Mouse (Mus musculus): Measurements from ENCODE around the gene Mcm9. TPM values are rescaled to one million over a fixed set of nuclear protein-coding genes. Genes with fewer than 3 reads are reported as not detected.
"Not testable (repeated sequence)": the region's sequence is repeated elsewhere in the genome, so short reads cannot be mapped to it uniquely, and the experiment has no call there.

Mcm9 gene
- polyA plus RNA-seq, 1 experiment from 2014 or later: 5.6 TPM

DNA sequence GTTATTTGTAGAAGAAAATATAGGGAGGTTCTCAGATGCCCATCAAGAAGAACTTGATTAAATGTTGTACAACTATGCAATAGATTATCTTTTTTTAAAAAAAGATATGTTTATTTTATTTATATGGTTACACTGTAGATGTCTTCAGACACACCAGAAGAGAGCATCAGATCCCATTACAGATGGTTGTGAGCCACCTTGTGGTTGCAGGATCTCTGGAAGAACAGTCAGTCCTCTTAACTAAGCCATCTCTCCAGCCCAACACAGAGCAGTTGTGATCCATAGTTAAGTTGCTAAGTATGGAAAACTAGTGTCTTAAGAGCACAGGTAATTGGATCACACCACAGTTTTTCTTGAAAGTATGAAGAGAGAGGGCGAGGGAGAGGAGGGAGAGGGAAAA, 117.7 kb downstream of the Mcm9 start:
- H3K9me3 ChIP-seq (ENCODE audit: control insufficient read depth, low read length): no peaks in the 10 kb centered on the region
- H3K4me1 ChIP-seq (ENCODE audit: control insufficient read depth, insufficient read depth, low read length): no peaks in the 10 kb centered on the region
- H3K4me2 ChIP-seq (ENCODE audit: low read depth, low read length): no peak overlapping the region
- WGBS: 71% methylated on average over 1 of the region's 1 CpGs
- H3K4me3 ChIP-seq (ENCODE audit: low read length): no peak overlapping the region
- no peak overlapping the region for H3K9ac ChIP-seq (ENCODE audit: low read depth, low read length)
- no peak overlapping the region for H3K27ac ChIP-seq (ENCODE audit: low read length)
- ATAC-seq: no peak
- H3K36me3 ChIP-seq (ENCODE audit: control insufficient read depth, insufficient read depth, low read length): no peaks in the 10 kb centered on the region
- H3K27me3 ChIP-seq (replicated peaks; ENCODE audit: control insufficient read depth, insufficient read depth, low read length): no peaks in the 10 kb centered on the region

DNA sequence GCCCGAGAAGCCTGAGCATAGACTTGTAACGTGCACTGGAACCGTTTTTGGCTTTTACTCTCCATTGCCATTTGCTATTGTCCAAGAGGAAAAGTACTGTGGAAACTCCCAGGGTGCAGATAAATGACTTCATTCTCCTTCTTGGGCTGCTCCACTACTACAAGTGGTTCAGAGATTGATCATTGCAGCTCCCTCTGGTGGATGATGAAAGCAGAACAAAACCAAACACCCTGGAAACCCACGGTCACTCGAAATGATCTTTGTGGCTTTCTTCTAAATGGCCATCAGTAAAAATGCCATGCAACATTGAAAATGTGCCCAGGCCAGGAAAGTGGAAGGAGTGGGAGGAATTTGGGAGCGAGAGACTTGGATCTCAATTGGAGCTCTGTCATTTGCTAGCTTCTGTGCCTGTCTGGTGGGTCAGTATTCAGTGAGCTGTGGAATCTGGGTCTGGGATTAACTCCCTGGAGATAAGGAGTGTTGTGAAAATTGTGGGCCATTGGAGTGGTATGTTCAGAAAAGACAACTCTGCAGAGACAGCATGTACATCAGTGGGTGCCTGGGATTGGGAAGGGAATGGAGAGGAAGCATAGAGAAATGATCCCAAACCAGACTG, 121.0 kb downstream of the Mcm9 start:
- Histone ChIP-seq H3K36me3 (ENCODE audit: control insufficient read depth, insufficient read depth, low read length) (no peaks in the 10 kb centered on the region), H3K9me3 (ENCODE audit: control insufficient read depth, low read length) (no peaks in the 10 kb centered on the region), H3K4me3 (ENCODE audit: low read length) (no peak overlapping the region), H3K27ac (ENCODE audit: low read length) (no peak overlapping the region), H3K27me3 (replicated peaks; ENCODE audit: control insufficient read depth, insufficient read depth, low read length) (no peaks in the 10 kb centered on the region), H3K9ac (ENCODE audit: low read depth, low read length) (no peak overlapping the region), H3K4me2 (ENCODE audit: low read depth, low read length) (no peak overlapping the region), H3K4me1 (ENCODE audit: control insufficient read depth, insufficient read depth, low read length) (no peaks in the 10 kb centered on the region)
- peak; percentile 73 for ATAC-seq
- WGBS: 31% methylated on average over 6 of the region's 6 CpGs

DNA sequence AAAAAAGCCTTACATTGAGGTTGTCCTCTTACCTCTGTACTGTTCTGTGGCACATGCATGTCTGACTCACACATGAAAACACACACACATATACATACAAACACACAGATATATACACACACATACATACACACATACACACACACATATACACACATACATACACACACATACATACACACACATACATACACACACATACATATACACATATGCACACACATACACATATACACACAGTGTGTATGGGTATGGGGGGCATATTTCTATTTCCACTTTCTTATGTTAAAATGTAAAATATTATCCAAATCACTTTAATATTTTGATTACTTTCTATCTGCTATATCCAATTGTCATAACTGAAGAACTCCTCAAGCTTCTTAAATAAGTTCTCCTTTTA, 121.6 kb downstream of the Mcm9 start:
- Histone ChIP-seq H3K27me3 (replicated peaks; ENCODE audit: control insufficient read depth, insufficient read depth, low read length) (no peaks in the 10 kb centered on the region), H3K4me3 (ENCODE audit: low read length) (no peak overlapping the region), H3K4me2 (ENCODE audit: low read depth, low read length) (no peak overlapping the region), H3K36me3 (ENCODE audit: control insufficient read depth, insufficient read depth, low read length) (no peaks in the 10 kb centered on the region), H3K9me3 (ENCODE audit: control insufficient read depth, low read length) (no peaks in the 10 kb centered on the region), H3K9ac (ENCODE audit: low read depth, low read length) (no peak overlapping the region), H3K4me1 (ENCODE audit: control insufficient read depth, insufficient read depth, low read length) (no peaks in the 10 kb centered on the region), H3K27ac (ENCODE audit: low read length) (no peak overlapping the region)
- ATAC-seq: no peak

DNA sequence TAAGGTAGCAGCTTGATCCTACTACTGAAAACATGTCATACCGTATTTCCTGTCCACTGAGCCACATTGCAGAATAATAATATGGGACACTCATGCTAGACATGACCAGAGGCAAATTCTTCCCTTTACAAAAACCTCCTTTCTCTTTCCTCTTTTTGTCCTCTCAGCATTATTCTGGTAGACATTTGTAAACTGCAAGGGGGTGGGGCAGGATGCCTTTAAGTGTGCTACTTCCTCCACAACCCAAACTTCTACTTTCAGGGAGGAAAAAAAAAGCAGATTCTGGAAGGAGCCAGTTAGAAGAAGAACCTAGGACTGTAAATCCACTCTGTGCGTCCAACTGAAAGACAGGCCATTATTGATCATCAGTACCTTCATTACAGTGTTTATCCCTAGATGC, 124.7 kb downstream of the Mcm9 start:
- Histone ChIP-seq H3K9ac (ENCODE audit: low read depth, low read length) (no peak overlapping the region), H3K9me3 (ENCODE audit: control insufficient read depth, low read length) (no peaks in the 10 kb centered on the region), H3K36me3 (ENCODE audit: control insufficient read depth, insufficient read depth, low read length) (no peaks in the 10 kb centered on the region), H3K4me1 (ENCODE audit: control insufficient read depth, insufficient read depth, low read length) (no peaks in the 10 kb centered on the region), H3K27me3 (replicated peaks; ENCODE audit: control insufficient read depth, insufficient read depth, low read length) (no peaks in the 10 kb centered on the region), H3K4me3 (ENCODE audit: low read length) (no peak overlapping the region), H3K27ac (ENCODE audit: low read length) (no peak overlapping the region), H3K4me2 (ENCODE audit: low read depth, low read length) (no peak overlapping the region)
- no peak for ATAC-seq
- 66% methylated on average over 2 of the region's 2 CpGs for WGBS

DNA sequence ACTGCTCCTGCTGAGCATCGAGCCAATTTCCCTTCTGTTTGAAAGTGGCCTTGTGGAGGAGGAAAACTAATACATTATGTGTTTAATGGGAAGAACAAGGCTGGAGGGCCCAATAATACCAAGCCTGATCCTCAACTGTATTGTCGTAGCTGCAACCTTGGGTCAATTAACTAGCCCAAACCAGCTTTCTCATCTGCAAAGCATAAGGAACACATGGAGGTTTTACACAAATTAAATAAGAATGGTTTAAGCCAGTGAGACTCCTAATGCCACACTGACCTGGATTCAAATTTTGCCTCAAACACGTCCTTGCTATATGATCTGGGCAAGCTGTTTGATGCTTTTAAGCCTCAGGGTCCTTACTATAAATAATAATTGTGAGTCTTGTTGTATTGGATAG, 125.2 kb downstream of the Mcm9 start:
- H3K4me2 ChIP-seq (ENCODE audit: low read depth, low read length): no peak overlapping the region

DNA sequence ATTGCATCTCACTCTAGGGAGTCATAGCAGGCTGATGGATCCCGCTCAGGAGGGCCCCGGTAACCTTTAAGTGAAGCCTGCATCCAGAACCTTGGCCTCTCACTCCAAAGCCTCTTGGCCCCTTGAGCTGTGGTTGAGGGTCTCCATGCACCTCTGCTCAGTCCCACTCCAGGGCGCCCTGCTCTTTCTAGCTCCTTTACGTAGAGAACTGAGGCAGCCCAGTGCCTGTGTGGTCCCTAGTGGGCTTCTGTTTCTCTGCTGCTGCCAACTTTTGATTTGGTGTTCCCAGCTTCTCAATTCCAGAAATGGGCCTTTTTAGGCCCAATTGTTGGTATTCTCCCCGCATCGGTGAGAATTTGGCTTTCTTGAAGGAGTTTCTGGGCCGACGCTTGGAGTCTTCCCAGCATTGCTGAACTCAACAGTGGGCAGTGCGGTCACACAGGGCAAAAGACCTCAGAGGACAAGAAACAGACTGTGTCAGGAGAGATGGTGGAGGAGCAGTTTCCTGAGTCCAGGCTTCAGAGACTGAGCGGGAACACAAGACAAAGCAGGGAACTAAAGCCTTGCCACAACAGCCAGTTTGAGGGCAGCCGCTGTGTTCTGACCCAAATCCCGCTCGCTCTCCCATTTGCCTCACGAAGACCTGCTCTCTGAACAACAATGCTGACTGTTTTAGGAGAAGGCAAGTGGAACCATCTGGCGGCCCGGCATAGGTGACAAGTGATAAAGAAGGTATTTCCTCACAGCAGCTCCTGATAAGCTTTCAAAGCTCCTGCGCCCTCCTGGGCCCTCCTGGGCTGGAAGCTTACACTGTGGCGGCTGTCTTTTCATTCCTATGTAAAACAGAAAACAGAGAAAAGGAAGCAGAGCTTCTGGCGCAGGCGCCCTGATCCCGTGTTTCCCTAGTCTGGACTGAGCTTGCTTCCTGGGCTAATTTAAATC, 127.1 kb downstream of the Mcm9 start:
- H3K4me2 ChIP-seq (ENCODE audit: low read depth, low read length): 0 out of 2 replicates have a peak overlapping the region, but pooled peaks have one; percentile 2
- H3K27me3 ChIP-seq (replicated peaks; ENCODE audit: control insufficient read depth, insufficient read depth, low read length): no peaks in the 10 kb centered on the region
- peak overlapping the region; percentile 12; the same call in 1 of the 2 replicates for H3K9ac ChIP-seq (ENCODE audit: low read depth, low read length)
- H3K4me3 ChIP-seq (ENCODE audit: low read length): no peak overlapping the region
- H3K27ac ChIP-seq (ENCODE audit: low read length): no peak overlapping the region
- peak; percentile 63 for ATAC-seq
- WGBS: 44% methylated on average over 21 of the region's 21 CpGs
- H3K36me3 ChIP-seq (ENCODE audit: control insufficient read depth, insufficient read depth, low read length): no peaks in the 10 kb centered on the region
- H3K9me3 ChIP-seq (ENCODE audit: control insufficient read depth, low read length): no peaks in the 10 kb centered on the region
- no peaks in the 10 kb centered on the region for H3K4me1 ChIP-seq (ENCODE audit: control insufficient read depth, insufficient read depth, low read length)

More for the DNA sequence above, 125.2 kb downstream of the Mcm9 start:
- Histone ChIP-seq H3K9me3 (ENCODE audit: control insufficient read depth, low read length) (no peaks in the 10 kb centered on the region), H3K4me1 (ENCODE audit: control insufficient read depth, insufficient read depth, low read length) (no peaks in the 10 kb centered on the region), H3K27me3 (replicated peaks; ENCODE audit: control insufficient read depth, insufficient read depth, low read length) (no peaks in the 10 kb centered on the region), H3K4me3 (ENCODE audit: low read length) (no peak overlapping the region), H3K27ac (ENCODE audit: low read length) (no peak overlapping the region), H3K9ac (ENCODE audit: low read depth, low read length) (no peak overlapping the region), H3K36me3 (ENCODE audit: control insufficient read depth, insufficient read depth, low read length) (no peaks in the 10 kb centered on the region)
- ATAC-seq: no peak
- WGBS: 62% methylated on average over 3 of the region's 3 CpGs

DNA sequence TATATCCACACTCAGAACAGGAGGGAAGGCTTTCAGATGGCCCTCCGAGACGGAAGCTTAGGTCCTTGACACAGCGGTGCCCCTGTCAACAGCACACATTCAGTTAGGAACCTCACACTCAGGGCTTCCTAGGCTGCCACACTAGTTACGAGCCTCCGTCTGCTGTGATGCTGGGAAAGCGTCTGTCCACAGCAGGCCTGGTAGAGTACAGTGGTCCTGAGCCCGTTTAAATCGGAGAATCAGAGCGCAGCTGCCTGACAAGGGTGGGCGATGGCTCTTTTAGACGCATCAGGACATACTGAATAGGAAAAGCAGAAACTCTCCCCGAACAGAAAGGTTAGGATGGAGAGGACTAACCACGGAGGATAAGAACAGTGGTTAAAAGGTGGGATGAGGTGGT, 127.8 kb downstream of the Mcm9 start:
- H3K27ac ChIP-seq (ENCODE audit: low read length): no peak overlapping the region
- no peak overlapping the region for H3K4me2 ChIP-seq (ENCODE audit: low read depth, low read length)
- H3K4me3 ChIP-seq (ENCODE audit: low read length): no peak overlapping the region
- no peaks in the 10 kb centered on the region for H3K4me1 ChIP-seq (ENCODE audit: control insufficient read depth, insufficient read depth, low read length)
- no peaks in the 10 kb centered on the region for H3K36me3 ChIP-seq (ENCODE audit: control insufficient read depth, insufficient read depth, low read length)
- H3K9ac ChIP-seq (ENCODE audit: low read depth, low read length): no peak overlapping the region
- H3K27me3 ChIP-seq (replicated peaks; ENCODE audit: control insufficient read depth, insufficient read depth, low read length): no peaks in the 10 kb centered on the region
- no peak for ATAC-seq
- 90% methylated on average over 13 of the region's 13 CpGs for WGBS
- H3K9me3 ChIP-seq (ENCODE audit: control insufficient read depth, low read length): no peaks in the 10 kb centered on the region

DNA sequence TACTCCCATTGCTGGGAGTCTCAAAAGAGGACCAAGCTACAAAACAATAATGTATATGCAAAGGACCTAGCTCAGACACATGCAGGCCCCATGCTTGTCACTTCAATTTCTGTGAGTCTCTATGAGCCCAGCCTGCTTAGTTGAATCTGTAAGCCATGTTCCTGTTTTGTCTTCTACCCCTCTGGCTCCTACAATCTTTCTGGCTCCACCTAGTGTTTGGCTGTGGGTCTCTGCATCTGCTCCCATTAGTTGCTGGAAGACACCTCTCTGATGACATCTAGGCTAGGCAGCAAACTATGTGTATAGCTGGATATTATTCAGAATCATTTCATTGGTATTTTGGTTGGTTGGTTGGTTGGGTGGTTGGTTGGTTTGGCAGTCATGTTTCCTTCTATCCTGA, 130.7 kb downstream of the Mcm9 start:
- H3K9me3 ChIP-seq (ENCODE audit: control insufficient read depth, low read length): no peaks in the 10 kb centered on the region
- H3K27ac ChIP-seq (ENCODE audit: low read length): no peak overlapping the region
- no peak for ATAC-seq
- no peaks in the 10 kb centered on the region for H3K36me3 ChIP-seq (ENCODE audit: control insufficient read depth, insufficient read depth, low read length)
- no peaks in the 10 kb centered on the region for H3K4me1 ChIP-seq (ENCODE audit: control insufficient read depth, insufficient read depth, low read length)
- H3K4me2 ChIP-seq (ENCODE audit: low read depth, low read length): no peak overlapping the region
- H3K27me3 ChIP-seq (replicated peaks; ENCODE audit: control insufficient read depth, insufficient read depth, low read length): no peaks in the 10 kb centered on the region
- no peak overlapping the region for H3K4me3 ChIP-seq (ENCODE audit: low read length)
- H3K9ac ChIP-seq (ENCODE audit: low read depth, low read length): no peak overlapping the region

DNA sequence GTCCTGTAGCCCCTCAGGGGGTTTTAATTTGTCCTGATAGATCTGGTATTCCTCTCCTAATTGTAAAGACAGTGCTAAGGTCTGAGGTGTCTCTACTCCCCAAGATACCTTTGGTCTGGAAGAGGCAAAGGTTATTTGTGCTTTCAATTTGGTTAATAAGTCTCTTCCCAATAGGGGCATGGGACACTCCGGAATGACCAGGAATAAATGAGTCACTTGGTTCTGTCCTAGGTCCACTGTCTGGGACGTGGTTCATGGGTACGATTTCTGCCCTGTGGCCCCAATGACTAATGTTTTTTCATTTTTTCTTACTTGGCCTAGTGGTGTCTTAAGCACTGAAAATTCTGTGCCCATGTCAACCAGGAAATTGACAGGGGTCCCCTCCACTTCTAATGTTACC, 134.9 kb downstream of the Mcm9 start:
- not testable (repeated sequence) for H3K9me3 ChIP-seq (ENCODE audit: control insufficient read depth, low read length); H3K4me1 ChIP-seq (ENCODE audit: control insufficient read depth, insufficient read depth, low read length); H3K36me3 ChIP-seq (ENCODE audit: control insufficient read depth, insufficient read depth, low read length); H3K4me2 ChIP-seq (ENCODE audit: low read depth, low read length); H3K9ac ChIP-seq (ENCODE audit: low read depth, low read length); ATAC-seq; H3K27me3 ChIP-seq (replicated peaks; ENCODE audit: control insufficient read depth, insufficient read depth, low read length); H3K4me3 ChIP-seq (ENCODE audit: low read length); H3K27ac ChIP-seq (ENCODE audit: low read length)
- WGBS: 92% methylated on average over 3 of the region's 3 CpGs

Measured in intestine, embryonic 16.5 days (tissue).